Mouse (Mus musculus): ENCODE measurements around the gene Gtpbp10.

Gene Gtpbp10

GRCm38 (mm10) chr5:5501583-5501982, 57.8 kb downstream of the Gtpbp10 start:
- DNase-seq (ENCODE audit: low spot score in 2 of 2): no peak

GRCm38 (mm10) chr5:5496393-5496792, 62.9 kb downstream of the Gtpbp10 start:
- DNase-seq (ENCODE audit: low spot score in 2 of 2): no peak

- DNase-seq (ENCODE audit: low spot score in 2 of 2): no peak
Measured at GRCm38 (mm10) chr5:5495042-5495441, 64.3 kb downstream of the Gtpbp10 start.

GRCm38 (mm10) chr5:5494269-5495005, 64.9 kb downstream of the Gtpbp10 start:
- DNase-seq (ENCODE audit: low spot score in 2 of 2): peak in 1 of 2 experiments; percentile 36

GRCm38 (mm10) chr5:5492163-5492562, 67.2 kb downstream of the Gtpbp10 start:
- no peak for DNase-seq (ENCODE audit: low spot score in 2 of 2)

Data from left cerebral cortex, adult 9 months (tissue).